Mouse (Mus musculus) heart, embryonic 16.5 days (tissue): Measurements from ENCODE around the gene Papola. TPM values are rescaled to one million over a fixed set of nuclear protein-coding genes. Genes with fewer than 3 reads are reported as not detected.
A peak's percentile ranks its signal among the peaks of the same experiment; 100 is the strongest.

ENCODE experiments used
- ATAC-seq: fragments of 200-750 bp; cut with Nextera tagmentation; replicated peaks from 2 replicates; pipeline ENCODE4 v1.8.0; 2017; ENCODE audit warnings: moderate number of reproducible peaks; ENCODE audit not compliant: insufficient read depth, low FRiP score; ENCODE audit errors: extremely low read depth
- H3K27ac ChIP-seq: fragments of 300-500 bp; sonication (generic); 2 replicates; pipeline ENCODE4 v1.5.1; 2014; ENCODE audit warnings: mild to moderate bottlenecking, low read length, control low read depth, moderate library complexity
- H3K27me3 ChIP-seq: fragments of 300-500 bp; sonication (generic); 2 replicates; pipeline ENCODE4 v1.6.1; 2014; ENCODE audit warnings: low read length, mixed read lengths; ENCODE audit not compliant: control insufficient read depth, insufficient read depth
- H3K36me3 ChIP-seq: fragments of 300-500 bp; sonication (generic); 2 replicates; pipeline ENCODE4 v1.6.1; 2014; ENCODE audit not compliant: control insufficient read depth, insufficient read depth
- H3K4me1 ChIP-seq: fragments of 300-500 bp; sonication (generic); 2 replicates; pipeline ENCODE4 v1.6.1; 2014; ENCODE audit warnings: low read length, mixed read lengths; ENCODE audit not compliant: control insufficient read depth, insufficient read depth
- H3K4me2 ChIP-seq: fragments of 300-500 bp; sonication (generic); 2 replicates; pipeline ENCODE4 v1.6.1; 2014; ENCODE audit warnings: low read depth, mild to moderate bottlenecking, control low read depth, low read length
- H3K4me3 ChIP-seq: fragments of 300-500 bp; sonication (generic); 2 replicates; pipeline ENCODE4 v1.5.1; 2014; ENCODE audit warnings: mild to moderate bottlenecking, control low read depth, low read length
- H3K9ac ChIP-seq: fragments of 300-500 bp; sonication (generic); 2 replicates; pipeline ENCODE4 v1.6.1; 2014; ENCODE audit warnings: low read length, control low read depth
- H3K9me3 ChIP-seq: fragments of 300-500 bp; sonication (generic); replicated peaks from 2 replicates; pipeline ENCODE4 v1.6.1; 2016; ENCODE audit warnings: low read length; ENCODE audit not compliant: control insufficient read depth
- WGBS: fragments of 180-500 bp; shearing (Covaris S2); extraction: QIAGEN DNeasy Blood & Tissue Kit; methylation state at CpG from one replicate; pipeline ENCODE4 v1.1.7; 2014; 5-methylcytosine and 5-hydroxymethylcytosine counted together
- polyA plus RNA-seq: library from polyadenylated mRNA; unstranded; fragments of >200 nt; fragmentation: Nextera tagmentation; extraction: Ambion mirVana; gene quantifications from 2 replicates; pipeline ENCODE4 v1.2.1, GENCODE M21; 2015

Papola gene
- polyA plus RNA-seq, 1 experiment from 2014 or later = 166 TPM

DNA sequence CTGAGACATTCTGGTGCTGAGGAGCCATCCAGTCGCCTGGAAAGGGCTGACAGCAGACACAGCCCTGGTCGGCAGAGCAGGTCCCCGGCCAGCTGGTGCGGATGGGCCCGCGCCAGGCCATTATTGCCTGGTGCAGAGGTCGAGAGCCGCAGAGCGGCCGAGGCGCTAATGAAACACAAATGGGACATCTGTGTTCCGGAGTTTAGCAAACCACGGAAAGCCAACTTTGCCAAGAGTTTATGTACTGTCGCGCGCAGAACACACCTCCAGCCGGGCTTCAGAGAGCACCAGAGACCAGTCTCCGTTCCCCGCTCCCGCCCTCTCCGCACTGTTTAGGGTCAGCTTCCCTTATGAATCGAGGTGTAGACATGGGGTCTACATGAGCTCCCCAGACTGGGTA lies 78.1 kb downstream of the Papola start:
- no peak overlapping the region for H3K27ac ChIP-seq
- H3K27me3 ChIP-seq = no peaks in the 10 kb centered on the region
- no peak overlapping the region for H3K9ac ChIP-seq
- no peak for ATAC-seq
- H3K4me1 ChIP-seq = no peaks in the 10 kb centered on the region
- WGBS = 79% methylated on average over 22 of the region's 22 CpGs
- H3K4me3 ChIP-seq = no peak overlapping the region
- H3K36me3 ChIP-seq = no peaks in the 10 kb centered on the region
- no peak overlapping the region for H3K4me2 ChIP-seq
- H3K9me3 ChIP-seq = peaks cover 7% of the 10 kb centered on the region; the same call in 1 of the 2 replicates

DNA sequence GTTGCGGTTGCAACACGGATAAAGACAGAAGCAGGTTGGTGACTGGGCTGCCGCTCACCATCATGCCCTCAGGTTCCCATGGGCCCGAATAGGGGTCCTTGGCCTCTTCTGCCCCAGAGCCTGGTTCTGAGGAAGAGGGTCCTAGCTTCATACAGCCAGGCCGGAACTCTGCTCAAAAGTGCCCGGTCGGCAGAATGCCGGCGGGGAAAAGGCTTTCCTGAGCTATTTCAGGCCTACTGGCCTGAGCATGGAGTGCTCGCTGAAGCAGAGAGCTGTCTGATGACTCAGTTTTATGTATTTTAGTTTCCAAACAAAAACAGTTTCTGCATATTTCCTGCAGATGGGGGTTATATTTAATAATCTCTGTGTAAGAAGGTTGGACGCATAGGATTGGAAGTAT lies 78.9 kb downstream of the Papola start:
- Histone ChIP-seq H3K9me3 (peaks cover 7% of the 10 kb centered on the region; the same call in 1 of the 2 replicates), H3K4me2 (no peak overlapping the region), H3K27me3 (no peaks in the 10 kb centered on the region), H3K36me3 (no peaks in the 10 kb centered on the region), H3K27ac (no peak overlapping the region), H3K4me3 (no peak overlapping the region), H3K9ac (no peak overlapping the region), H3K4me1 (no peaks in the 10 kb centered on the region)
- ATAC-seq = no peak
- WGBS = 79% methylated on average over 11 of the region's 11 CpGs

DNA sequence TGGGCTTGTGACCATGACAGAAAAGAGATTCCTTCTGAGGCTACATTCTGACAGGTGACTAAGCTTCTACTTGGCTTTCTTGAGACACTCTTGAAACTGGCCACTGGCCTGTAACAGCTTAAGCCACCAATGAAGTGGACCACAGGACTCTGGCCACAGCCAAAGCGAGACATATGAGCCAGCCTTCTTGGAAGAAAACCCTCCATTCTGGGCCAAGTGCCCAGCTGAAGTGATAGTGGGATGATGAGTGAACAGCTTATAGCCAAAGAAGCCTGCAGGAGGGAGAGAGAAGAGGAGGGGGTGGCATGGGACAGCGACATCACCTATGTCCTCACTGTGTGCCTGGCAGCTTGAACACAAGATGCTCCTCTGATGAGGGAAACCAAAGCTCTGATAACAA lies 83.2 kb downstream of the Papola start:
- no peak for ATAC-seq
- H3K27me3 ChIP-seq = peaks cover 2% of the 10 kb centered on the region; the same call in 1 of the 2 replicates
- H3K4me3 ChIP-seq = no peak overlapping the region
- H3K36me3 ChIP-seq = no peaks in the 10 kb centered on the region
- 71% methylated on average over 2 of the region's 2 CpGs for WGBS
- H3K4me2 ChIP-seq = no peak overlapping the region
- peaks cover 7% of the 10 kb centered on the region; the same call in 1 of the 2 replicates for H3K9me3 ChIP-seq
- no peaks in the 10 kb centered on the region for H3K4me1 ChIP-seq
- no peak overlapping the region for H3K27ac ChIP-seq
- no peak overlapping the region for H3K9ac ChIP-seq

DNA sequence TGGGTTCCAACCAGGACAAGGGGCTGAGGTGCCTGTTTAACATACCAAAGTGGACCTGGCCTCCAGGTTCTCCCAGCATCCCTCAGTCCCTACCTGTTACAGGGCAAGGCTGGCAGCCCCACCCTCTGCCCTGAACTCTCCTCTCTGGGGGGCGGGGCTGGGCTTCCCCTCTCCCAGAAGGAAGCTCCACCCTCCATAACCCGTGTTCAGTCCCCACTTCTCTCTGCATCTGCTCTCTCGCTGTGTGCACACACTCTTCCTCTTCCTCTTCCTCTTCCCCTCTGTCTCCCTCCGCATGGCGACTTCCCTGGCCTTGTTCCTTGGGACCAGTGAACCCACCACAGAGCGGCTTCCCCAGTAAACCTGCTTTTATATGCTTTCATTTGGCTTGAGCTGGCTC lies 84.7 kb downstream of the Papola start:
- 20% methylated on average over 6 of the region's 6 CpGs for WGBS
- Histone ChIP-seq H3K9ac (no peak overlapping the region), H3K4me2 (no peak overlapping the region), H3K36me3 (no peaks in the 10 kb centered on the region), H3K4me3 (no peak overlapping the region), H3K9me3 (peaks cover 7% of the 10 kb centered on the region; the same call in 1 of the 2 replicates), H3K4me1 (no peaks in the 10 kb centered on the region), H3K27ac (no peak overlapping the region), H3K27me3 (peaks cover 2% of the 10 kb centered on the region; the same call in 1 of the 2 replicates)
- ATAC-seq = no peak

DNA sequence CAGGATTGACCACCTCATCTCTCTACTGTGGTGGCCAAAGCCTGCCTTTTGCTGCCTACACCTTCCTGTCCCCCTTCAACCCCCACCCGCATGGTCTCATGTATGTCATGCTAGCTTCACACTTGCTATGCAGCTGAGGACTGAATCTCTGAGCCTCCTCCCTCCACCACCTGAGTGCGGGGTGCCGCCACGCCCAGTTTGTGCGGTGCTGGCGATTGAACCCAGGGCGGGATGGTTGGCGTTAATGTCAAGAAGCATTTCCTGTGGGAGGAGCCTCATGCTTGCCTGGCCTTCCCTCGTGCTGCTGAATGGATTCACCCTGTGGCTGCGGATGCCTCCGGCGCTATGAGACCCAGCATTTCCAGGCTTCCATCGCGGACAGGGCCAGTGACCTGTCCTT lies 85.2 kb downstream of the Papola start:
- H3K27me3 ChIP-seq = peaks cover 2% of the 10 kb centered on the region; the same call in 1 of the 2 replicates
- no peak overlapping the region for H3K27ac ChIP-seq
- peaks cover 4% of the 10 kb centered on the region; the same call in 1 of the 2 replicates for H3K9me3 ChIP-seq
- WGBS = 27% methylated on average over 14 of the region's 14 CpGs
- no peak for ATAC-seq
- no peak overlapping the region for H3K4me2 ChIP-seq
- no peaks in the 10 kb centered on the region for H3K4me1 ChIP-seq
- no peak overlapping the region for H3K9ac ChIP-seq
- H3K4me3 ChIP-seq = no peak overlapping the region
- H3K36me3 ChIP-seq = no peaks in the 10 kb centered on the region

DNA sequence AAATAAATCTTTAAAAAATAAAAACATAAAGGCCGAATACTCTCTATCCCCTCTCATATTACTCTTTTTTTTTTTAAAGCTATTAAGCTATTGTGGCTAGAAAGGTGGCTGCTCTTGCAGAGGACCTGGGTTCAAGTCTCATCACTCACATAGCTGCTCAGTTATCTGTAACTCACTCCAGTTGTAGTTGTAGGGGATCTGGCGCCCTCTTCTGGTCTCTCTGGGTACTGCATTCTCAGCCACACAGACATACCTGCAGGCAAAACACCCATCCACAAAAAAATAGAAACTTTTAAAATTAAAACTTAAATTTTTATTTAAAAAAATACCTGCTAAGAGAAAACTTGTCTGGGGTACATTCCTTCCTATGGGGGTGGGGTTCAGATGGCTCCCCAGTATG lies 88.8 kb downstream of the Papola start:
- H3K27ac ChIP-seq = no peak overlapping the region
- no peak overlapping the region for H3K4me3 ChIP-seq
- ATAC-seq = no peak
- H3K9ac ChIP-seq = no peak overlapping the region
- no peaks in the 10 kb centered on the region for H3K9me3 ChIP-seq
- H3K4me1 ChIP-seq = no peaks in the 10 kb centered on the region
- WGBS = 49% methylated on average over 2 of the region's 2 CpGs
- peaks cover 4% of the 10 kb centered on the region; the same call in 1 of the 2 replicates for H3K27me3 ChIP-seq
- H3K4me2 ChIP-seq = no peak overlapping the region
- H3K36me3 ChIP-seq = no peaks in the 10 kb centered on the region

DNA sequence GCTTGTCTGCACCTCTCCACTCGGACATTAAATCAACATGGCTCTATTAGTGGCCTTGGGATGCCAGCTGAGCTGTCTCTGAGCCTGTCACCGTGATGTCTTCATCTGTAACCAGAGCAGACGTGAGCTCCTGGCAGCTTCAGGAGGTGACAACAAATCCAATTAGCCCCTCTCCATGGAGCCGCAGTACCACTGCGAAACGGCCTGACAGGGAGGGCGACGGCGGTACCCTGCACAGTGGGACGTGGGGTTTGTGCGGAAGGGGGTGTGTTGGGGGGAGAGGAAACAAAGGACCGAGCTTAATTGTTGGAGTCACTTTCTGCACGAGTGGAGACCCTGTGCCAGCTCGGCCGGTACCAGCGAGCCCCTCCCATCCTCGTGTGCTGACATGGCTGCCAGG lies 90.6 kb downstream of the Papola start:
- Histone ChIP-seq H3K36me3 (no peaks in the 10 kb centered on the region), H3K4me2 (peak overlapping the region; percentile 22; the same call in 1 of the 2 replicates), H3K27me3 (0 out of 2 replicates have a peak, but pooled peaks cover 2% of the 10 kb centered on the region), H3K4me1 (no peaks in the 10 kb centered on the region), H3K4me3 (no peak overlapping the region), H3K9ac (no peak overlapping the region), H3K9me3 (no peaks in the 10 kb centered on the region; the same call in 1 of the 2 replicates), H3K27ac (no peak overlapping the region)
- ATAC-seq = no peak
- 15% methylated on average over 17 of the region's 17 CpGs for WGBS

DNA sequence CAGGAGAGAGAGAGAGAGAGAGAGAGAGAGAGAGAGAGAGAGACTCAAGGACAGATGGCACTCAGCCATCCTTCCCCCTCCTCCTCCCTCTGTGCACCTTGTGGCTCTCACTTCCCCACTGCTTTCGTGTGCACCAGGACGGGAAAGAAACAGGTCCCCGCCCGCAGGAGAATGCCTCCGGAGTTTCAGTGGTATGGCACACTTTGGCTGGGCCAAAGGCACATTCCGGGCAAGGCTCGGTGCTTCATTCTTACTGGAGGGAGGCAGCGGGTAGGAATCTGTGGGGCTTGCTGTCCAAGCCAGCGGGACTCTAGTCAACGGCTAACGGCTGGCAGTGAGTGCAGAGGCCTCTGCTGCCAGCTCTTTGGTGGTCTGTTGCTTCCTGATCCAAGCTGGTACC lies 92.0 kb downstream of the Papola start:
- WGBS = 51% methylated on average over 11 of the region's 11 CpGs
- Histone ChIP-seq H3K4me1 (no peaks in the 10 kb centered on the region), H3K27ac (no peak overlapping the region), H3K9ac (no peak overlapping the region), H3K9me3 (no peaks in the 10 kb centered on the region; the same call in 1 of the 2 replicates), H3K4me2 (no peak overlapping the region), H3K27me3 (0 out of 2 replicates have a peak, but pooled peaks cover 2% of the 10 kb centered on the region), H3K4me3 (no peak overlapping the region), H3K36me3 (no peaks in the 10 kb centered on the region)
- ATAC-seq = no peak

DNA sequence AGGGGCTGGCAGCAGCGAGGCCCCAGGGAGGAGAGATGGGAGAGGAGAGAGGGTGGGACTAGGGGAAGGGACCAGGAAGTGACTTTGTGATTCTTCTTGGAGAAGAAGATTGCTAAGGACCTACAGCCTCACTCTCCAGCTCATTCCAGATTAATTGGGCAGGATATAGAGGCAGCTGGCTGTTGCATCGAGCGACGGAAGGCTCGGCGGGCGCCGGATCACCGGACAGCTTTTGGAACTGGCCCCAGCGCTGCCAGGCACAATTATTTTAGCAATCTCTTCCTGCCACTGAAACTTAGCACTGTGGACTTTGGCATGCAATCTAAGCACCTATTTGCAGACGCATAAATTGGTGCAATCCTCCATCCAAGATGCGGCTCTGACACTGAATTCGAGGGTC lies 92.4 kb downstream of the Papola start:
- Histone ChIP-seq H3K4me2 (no peak overlapping the region), H3K9me3 (no peaks in the 10 kb centered on the region; the same call in 1 of the 2 replicates), H3K27ac (no peak overlapping the region), H3K4me1 (no peaks in the 10 kb centered on the region), H3K4me3 (no peak overlapping the region), H3K27me3 (0 out of 2 replicates have a peak, but pooled peaks cover 2% of the 10 kb centered on the region), H3K36me3 (no peaks in the 10 kb centered on the region), H3K9ac (no peak overlapping the region)
- WGBS = 81% methylated on average over 13 of the region's 13 CpGs
- ATAC-seq = no peak
